Mouse (Mus musculus) heart, adult 10 weeks (tissue): Measurements from ENCODE around the gene Exoc2. TPM values are rescaled to one million over a fixed set of nuclear protein-coding genes. Genes with fewer than 3 reads are reported as not detected.

ENCODE experiments used
- polyA plus RNA-seq: library from polyadenylated mRNA; stranded (reverse); fragments of 350-450 nt; fragmentation: Illumina TruSeq; extraction: RNeasy Lipid Tissue Mini Kit (QIAGEN cat#74804); gene quantifications from one replicate; pipeline ENCODE4 v1.2.3, GENCODE M21; 2014; ENCODE audit warnings: low read depth, low replicate concordance

The Exoc2 gene
- polyA plus RNA-seq: 12.3 TPM

DNA sequence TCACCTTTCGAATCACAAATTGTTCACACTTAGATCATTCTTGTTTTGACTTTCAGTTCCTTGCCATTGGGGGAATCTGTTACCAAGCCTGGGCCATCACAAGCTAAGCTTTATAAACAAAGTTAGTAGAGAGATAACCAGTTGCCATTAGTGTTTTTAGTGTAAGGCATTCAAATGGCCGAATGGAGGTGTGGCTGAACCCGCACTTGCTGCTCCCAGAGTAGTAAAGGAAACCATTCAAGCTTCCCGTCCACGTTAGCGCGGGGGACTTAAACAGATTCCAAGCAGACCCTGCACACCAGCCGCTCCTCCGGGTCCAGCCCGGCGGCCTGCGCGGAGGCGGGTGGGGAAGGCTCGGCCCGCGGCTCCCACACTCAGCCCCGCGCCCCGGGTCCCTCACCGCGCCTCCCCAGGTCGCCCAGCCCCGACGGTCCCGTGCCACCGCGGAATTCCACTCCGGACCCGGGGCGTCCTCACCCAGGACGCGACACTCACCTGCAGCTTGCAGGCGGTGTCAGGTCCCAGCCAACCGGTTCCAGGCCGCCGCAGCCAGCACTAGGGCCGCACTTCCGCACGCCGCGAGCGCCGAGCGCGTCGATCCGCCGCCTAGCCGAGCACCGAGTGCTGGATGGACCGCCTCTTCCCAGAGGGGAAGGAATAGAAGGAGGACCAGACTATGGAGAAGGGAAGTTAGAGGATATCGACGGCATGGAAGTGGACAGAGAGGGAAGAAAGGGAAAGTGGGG lies at the start of gene Exoc2, which contains the start of gene Gm5447:
Exoc2 (minus strand) TSS at position 593 of the 746 bp plus-strand sequence.
Gm5447 (plus strand) TSS at position 704 of the 746 bp plus-strand sequence.

DNA sequence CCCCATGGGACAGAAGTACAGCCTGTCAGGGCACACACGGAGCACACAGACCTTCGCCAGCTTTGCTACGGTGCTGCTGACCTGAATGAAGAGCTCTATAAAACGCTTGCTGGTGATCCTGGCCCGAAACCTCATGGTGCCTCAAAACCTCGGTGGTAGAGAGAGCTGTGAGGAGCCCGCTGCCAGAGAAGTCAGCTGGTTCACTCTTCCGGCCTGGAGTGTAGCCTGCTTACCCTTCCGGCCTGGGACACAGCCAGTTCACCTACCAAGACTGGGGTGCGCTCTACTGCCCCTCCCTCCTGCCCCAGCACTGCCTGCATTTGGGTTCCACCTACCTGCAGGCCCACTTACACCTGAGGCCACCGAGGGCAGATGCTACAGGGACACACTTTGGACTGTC lies 26.4 kb downstream of the Exoc2 start, which contains the start of gene Hus1b:
Hus1b (minus strand) TSS at position 220 of the 400 bp plus-strand sequence.

Other genes starting within 250 kb of the Exoc2 start
- gene Irf4, start 224.9 kb downstream of the Exoc2 start, polyA plus RNA-seq: 0.89 TPM
- not detected for gene Hus1b, start 26.3 kb downstream of the Exoc2 start, polyA plus RNA-seq
- not detected for gene Gm5447, start 111 bp upstream of the Exoc2 start, polyA plus RNA-seq